Mouse (Mus musculus) cerebellum, adult (tissue): ENCODE data around the gene Gtf2f2.
"Not testable (repeated sequence)": the region's sequence is repeated elsewhere in the genome, so short reads cannot be mapped to it uniquely, and the experiment has no call there.

Source experiments
- ATAC-seq: cut with Nextera tagmentation; 2 replicates; pipeline ENCODE4 v1.9.2; 2017; ENCODE audit warnings: mild to moderate bottlenecking, moderate library complexity, mixed read lengths; ENCODE audit not compliant: insufficient number of reproducible peaks, low FRiP score, low TSS enrichment

The Gtf2f2 gene

GRCm38 (mm10) chr14:75870631-75871030, 140.0 kb downstream of the Gtf2f2 start:
- ATAC-seq: 0 out of 2 replicates have a peak, but pooled peaks have one; percentile 58

GRCm38 (mm10) chr14:75869769-75870363, 140.8 kb downstream of the Gtf2f2 start:
- no peak for ATAC-seq

GRCm38 (mm10) chr14:75868028-75868427, 142.6 kb downstream of the Gtf2f2 start:
- ATAC-seq: not testable (repeated sequence)

- ATAC-seq: no peak
Measured at GRCm38 (mm10) chr14:75866706-75867333, 143.8 kb downstream of the Gtf2f2 start.

GRCm38 (mm10) chr14:75863549-75864409, 146.9 kb downstream of the Gtf2f2 start:
- no peak for ATAC-seq

DNA sequence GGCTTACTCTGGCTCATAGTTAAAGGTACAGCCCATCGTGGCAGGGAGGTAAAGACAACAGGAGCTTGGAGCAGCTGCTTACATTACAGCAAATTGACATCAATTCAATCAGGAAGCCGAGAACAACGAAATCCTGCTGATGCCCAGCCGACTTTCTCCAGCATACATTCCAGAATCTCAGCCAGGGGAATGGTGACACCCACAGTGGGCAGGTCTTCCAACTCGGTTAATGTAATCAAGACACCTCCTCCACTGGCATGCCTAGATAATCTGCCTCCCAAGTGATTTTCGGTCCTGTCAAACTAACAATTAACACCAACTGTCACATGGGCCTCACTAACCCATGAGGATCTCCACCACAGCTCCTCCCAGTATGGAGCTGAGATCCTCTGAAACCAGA, 148.0 kb downstream of the Gtf2f2 start:
- ATAC-seq: no peak

- no peak for ATAC-seq
Measured at GRCm38 (mm10) chr14:75859619-75860018, 151.0 kb downstream of the Gtf2f2 start.

DNA sequence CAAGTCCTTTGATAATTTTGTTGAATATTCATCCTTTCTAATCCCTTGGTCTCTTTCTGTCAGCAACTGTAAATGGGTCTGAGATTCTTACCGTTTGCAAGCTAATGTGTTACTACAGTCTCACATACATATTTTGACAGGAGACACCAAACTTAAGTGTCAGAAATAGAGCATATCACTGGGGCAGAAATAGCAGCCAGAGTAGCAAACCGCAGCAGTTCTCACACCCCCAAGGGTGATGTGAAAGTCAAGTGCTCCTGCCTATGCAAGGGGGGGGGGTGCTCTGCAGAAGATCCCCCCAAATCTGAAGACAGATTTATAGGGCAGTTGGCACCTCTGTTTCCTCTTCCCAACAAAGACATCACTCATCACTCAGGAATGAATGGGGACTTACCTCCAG, 152.5 kb downstream of the Gtf2f2 start:
- ATAC-seq: no peak

DNA sequence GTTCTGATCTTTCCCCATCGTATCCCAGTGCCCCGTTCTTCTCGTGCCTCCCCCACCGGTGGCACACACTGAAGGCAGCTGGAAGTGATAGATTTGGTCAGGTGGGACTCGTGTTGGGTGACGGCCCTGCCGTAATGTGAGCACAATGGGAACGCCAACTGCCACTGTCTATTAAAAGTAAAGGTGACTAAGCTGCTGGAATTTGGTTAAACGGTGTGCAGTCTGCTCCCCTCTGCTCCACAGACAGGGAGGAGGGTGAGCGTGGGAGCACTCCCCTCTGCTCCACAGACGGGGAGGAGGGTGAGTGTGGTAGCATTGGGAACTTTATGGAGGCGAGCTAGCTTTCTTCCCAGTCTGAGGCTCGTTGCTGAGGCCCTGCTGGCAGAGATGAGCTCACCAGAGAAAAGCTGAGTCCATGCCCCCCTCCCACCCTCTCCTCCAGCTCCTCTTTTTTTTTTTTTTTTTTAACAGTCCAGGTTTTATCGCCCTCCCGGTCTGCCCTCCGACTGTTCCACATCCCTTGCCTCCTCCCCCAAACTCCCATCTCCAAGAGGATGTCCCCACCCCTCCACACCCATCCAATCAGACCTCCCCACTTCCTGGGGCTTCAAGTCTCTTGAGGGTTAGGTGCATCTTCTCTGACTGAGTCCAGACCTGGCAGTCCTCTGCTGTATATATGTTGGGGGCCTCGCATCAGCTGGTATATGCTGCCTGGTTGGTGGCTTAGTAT, 155.2 kb downstream of the Gtf2f2 start:
- ATAC-seq: no peak

- ATAC-seq: no peak
Measured at GRCm38 (mm10) chr14:75852016-75852415, 158.6 kb downstream of the Gtf2f2 start.

DNA sequence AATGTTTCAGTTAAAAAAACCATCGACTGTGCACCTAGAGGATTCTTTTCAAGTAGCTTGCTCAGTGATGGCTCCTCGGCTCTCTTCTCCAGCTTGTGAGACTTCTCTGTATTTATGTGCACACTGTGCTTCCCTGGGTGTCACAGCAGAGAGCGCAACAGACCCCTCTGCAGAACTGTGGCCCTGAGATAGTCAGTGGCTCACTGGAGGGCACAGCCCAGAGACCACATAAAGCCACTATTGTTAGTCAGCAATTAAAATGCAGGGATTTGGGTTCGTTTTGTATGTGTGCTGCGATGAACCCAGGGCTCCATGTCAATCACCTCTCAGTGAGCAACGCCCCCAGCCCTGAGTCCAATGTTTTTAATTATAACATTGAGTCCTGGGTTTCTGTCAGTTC, 159.8 kb downstream of the Gtf2f2 start:
- ATAC-seq: no peak

- no peak for ATAC-seq
Measured at GRCm38 (mm10) chr14:75849842-75850568, 160.7 kb downstream of the Gtf2f2 start.

DNA sequence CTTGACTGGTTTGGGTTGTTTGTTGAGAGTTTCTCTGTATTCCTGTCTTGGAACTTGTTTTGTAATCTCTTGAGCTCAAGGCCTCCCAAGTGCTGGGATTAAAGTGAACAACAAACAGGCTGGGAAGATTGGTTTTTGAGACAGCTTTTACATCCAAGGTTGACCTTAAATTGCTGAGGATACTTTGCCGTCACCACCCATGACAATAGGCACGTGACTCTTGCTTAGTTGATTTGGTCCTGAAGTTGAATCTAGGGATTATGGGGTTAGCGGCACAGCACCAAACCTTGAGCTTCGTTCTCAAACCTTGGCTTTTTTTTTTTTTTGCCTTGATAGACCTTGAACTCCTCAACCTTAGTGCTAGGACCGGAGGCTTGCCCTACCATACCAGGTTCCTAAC, 161.4 kb downstream of the Gtf2f2 start:
- ATAC-seq: no peak

DNA sequence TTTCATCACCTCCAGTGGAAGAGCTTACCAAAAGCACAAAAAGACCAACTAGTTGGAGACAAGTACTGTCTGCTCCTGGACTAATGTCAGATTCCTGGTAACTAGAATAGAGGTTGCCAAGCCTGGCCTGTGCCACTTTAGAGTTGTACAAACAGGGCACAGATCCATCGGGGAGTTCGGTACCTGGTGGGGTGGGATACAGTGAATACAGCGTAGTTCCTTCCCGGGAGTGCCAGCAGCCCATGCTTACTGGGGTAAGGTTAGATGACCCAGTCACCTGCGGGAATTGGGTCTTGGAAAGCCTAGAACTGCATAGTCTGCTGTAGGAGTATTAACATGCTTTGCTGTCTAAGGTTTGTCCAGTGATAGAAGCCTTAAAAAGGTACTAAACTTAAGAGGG, 162.2 kb downstream of the Gtf2f2 start:
- ATAC-seq: no peak

GRCm38 (mm10) chr14:75847669-75848068, 163.0 kb downstream of the Gtf2f2 start:
- ATAC-seq: no peak
